Mouse (Mus musculus) CH12F3 (cell line): ENCODE data around the gene Wdr13.
"Not testable (repeated sequence)": the region's sequence is repeated elsewhere in the genome, so short reads cannot be mapped to it uniquely, and the experiment has no call there.

Experiments
- in situ Hi-C: fragments of 300-500 bp; cut with MboI; formaldehyde crosslinking; loops from 2 replicates; pipeline ENCODE4 v1.14.3; 2020; ENCODE audit warnings: low sequenced_read_pairs

Wdr13 gene

DNA sequence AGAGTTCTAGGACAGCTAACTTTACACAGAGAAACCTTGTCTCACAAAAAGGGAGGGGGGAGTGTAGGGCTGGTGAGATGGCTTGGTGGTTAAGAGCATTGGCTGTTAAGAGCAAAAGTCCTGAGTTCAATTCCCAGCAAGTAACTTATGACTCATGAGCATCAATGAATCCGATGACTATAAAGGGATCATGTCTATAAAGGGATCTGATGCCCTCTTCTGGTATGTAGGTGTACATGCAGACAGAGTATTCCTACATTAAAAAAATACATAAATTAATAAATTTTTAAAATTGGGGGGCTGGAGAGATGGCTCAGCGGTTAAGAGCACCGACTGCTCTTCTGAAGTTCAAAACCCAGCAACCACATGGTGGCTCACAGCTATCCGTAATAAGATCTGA lies 17.4 kb downstream of the Wdr13 start:
- in situ Hi-C loops: loop anchor here (25.0 kb wide), 1 partner anchor 203 kb away; the partner anchor contains the start of genes Gm10490, Gm10491 and Pcsk1n

DNA sequence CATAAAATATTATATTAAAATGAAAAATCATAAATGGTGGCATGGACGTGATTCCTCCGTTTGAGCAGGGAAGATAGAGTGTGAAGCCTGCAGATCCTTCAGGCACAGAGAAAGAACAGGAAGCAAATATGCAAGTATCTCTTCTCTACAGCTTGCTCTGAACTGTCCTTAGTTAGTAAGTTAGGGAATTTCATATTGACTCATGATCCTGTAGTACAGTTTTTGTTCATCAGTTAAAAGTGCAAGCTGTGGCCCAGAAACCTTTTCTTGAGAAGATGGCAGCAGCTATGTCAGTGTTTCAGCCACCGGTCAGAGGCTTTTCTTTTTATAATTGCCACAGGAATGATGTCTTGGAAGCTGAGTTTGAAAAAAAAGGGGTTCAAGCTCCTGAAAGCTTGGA lies 27.7 kb downstream of the Wdr13 start:
- in situ Hi-C loops: loop anchor here (25.0 kb wide), 1 partner anchor 193 kb away; the partner anchor contains the start of genes Gm10490, Gm10491 and Pcsk1n

DNA sequence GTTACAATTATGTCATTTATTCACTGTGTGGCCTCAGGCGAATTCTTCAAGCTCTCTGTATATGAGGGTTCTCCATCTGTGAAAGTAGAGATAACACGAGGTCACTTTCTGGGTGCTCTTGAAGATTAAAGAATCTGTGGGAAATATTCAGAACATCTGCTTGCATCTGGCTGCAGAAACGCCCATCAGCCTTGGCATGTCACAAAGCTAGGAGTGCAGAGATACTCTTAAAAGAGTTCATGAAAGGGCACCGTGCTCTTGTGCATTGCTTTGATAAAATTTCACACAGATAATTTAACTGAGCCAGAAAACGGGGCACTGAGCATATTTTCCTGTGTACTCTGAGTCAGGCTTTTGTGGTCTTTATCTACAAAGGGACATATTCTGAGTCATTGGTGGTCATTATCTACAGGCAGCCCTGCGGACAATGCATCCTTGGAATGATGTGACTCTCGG lies 30.5 kb downstream of the Wdr13 start:
- in situ Hi-C loops: loop anchor here (25.0 kb wide), 1 partner anchor 190 kb away; the partner anchor contains the start of genes Gm10490, Gm10491 and Pcsk1n

DNA sequence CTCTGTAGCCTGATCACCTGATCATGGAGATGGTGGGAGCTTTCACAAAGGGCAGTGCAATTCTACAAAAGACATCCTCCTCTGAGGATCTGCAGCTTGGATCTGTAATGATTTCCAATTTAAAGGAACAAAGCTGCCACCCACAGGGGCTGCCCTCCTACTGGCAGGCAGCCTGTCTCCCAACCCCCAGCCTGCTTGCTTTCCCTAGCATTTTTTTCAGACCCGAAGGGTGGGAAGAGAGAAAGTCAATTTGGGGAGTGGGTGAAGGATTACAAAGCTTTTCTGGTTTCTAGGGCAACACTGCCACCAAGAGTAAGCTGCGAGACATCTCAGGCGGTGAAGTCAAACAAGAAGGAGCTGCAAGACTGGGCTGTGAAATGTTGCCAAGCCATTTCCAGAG lies 31.7 kb downstream of the Wdr13 start:
- in situ Hi-C loops: loop anchor here (25.0 kb wide), 1 partner anchor 189 kb away; the partner anchor contains the start of genes Gm10490, Gm10491 and Pcsk1n

DNA sequence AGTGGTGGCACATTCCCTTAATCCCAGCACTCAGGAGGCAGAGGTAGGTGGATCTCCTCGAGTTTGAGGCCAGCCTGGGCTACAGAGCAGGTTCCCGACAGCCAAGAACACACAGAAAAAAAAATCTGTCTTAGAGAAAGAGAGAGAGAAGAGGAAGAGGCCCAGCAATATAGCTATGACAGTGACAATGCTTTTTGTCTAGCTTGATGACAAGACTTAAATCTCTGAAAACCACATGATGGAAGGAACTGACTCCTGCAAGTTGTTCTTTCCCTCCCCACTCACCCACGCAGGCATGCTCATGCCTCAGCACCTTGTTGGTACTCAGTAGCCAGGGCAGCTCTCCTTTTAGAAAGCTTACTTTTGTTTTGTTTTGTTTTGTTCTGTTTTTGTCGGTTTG lies 33.3 kb downstream of the Wdr13 start:
- in situ Hi-C loops: no loop called here

DNA sequence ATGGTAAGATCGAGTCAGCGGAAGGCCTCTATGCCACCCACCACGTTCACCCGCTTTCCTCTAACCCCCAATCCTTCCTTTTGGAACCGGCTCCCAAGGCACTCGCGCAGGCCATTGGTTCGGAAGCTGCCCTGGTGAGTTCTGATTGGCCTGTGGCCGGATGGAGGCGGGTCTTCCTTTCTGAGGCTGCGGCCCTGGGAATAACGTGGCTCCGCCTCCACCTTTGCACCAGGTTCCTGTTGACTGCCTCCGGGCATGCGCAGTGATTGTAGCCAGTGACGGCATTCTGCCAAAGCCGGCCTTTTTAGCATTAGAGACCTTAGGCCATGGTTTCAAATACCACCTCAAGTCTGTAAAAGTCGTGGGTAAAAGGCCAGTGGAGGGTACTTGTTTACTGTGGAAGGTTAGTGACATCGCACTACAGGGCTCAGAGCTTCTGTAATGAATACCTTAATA lies 35.9 kb downstream of the Wdr13 start:
- in situ Hi-C loops: no loop called here

DNA sequence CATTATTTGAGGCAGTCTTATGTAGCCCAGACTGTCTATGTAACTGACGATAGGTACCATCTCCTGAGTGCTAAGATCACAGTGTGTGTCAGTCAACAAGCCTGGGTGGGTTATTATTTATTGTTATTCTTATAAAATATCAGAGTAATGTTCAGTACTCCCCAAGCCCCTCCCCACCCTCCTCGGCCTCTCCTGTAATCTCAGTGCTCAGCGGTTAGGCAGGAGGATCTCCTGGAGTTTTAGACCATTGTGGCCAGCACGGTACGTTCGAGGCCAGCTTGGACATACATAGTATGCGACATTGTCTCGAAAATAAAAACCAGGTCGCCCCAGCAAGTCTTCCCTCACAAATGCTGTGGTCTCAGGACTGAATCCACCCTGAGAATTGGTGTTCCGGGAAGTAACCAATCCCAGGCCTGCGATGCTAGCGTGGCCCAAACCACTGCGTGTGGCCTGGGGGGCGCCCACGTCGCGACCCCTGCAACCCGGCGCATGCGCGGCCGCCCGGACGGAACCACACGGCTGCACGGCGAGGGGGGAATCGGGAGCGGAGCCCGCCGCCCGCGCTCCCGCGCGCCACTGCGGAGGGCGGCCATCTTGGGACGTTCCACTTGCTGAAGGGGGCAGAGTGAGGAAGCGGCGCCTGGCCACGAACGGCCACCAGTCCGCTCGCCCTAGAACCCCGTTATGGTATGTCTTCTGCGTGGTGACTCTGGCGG lies 36.5 kb downstream of the Wdr13 start:
- in situ Hi-C loops: not testable (repeated sequence)

DNA sequence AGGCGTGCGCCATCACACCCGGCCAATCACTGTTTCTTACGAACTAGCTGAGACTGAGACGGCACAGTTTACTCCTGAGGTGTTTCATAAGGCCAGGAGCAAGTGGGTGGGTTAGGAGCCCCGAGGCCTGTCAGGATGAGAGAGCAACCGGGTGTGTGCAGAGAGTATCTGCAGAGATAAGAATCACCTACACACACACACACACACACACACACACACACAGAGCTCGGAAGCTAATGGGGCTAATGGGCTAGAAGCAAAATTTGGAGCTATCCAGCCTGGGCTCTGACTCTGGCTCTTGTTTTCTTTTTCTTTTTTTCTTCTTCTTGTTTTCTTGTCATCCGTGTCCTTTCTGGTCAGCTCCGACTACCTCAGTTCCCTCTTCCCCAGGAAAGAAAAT lies 37.1 kb downstream of the Wdr13 start:
- in situ Hi-C loops: no loop called here

DNA sequence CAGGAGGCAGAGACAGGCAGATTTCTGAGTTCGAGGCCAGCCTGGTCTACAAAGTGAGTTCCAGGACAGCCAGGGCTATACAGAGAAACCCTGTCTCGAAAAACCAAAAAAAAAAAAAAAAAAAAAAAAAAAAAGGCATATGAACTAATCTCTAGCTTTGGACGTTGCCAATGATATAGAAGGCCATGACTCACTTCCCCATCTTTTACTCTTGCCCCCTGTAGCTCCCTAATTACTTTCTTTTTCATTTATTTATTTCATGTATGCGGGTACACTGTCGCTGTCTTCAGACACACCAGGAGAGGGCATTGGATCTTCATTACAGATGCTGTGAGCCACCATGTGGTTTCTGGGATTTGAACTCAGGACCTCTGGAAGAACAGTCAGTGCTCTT lies 41.7 kb downstream of the Wdr13 start:
- in situ Hi-C loops: not testable (repeated sequence)

DNA sequence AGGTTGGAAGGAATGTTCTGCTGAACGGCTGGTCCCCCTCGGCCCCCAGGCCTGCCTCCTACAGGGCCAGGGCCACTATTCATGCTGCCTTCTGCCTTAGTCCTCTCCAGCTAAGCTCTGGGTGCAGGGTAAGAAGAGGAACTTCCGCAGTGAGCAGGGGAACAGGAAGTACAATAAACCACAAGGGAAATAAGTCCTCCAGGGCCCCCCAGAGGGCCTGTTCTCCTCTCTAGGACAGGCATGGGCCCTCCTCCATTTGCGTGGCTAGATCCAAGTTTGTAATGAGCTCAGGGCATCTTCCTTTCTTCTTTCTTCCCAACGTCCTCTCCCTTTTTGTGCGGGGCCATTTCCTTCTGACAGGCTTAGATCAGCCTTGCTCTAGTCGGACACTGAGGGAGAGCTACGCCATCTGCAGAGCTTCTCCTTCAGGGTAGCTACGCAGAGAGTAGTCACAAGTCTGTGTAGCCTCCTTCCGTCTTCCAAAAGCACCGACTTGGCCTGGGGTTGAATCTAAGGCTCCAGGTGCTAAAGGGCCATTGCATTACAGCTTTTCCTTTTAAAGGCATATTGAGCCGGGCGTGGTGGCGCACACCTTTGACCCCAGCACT lies 42.2 kb downstream of the Wdr13 start, which contains the start of gene Was:
Gene Was (minus strand): TSS at position 153 of the 608 bp plus-strand sequence.
- in situ Hi-C loops: no loop called here

DNA sequence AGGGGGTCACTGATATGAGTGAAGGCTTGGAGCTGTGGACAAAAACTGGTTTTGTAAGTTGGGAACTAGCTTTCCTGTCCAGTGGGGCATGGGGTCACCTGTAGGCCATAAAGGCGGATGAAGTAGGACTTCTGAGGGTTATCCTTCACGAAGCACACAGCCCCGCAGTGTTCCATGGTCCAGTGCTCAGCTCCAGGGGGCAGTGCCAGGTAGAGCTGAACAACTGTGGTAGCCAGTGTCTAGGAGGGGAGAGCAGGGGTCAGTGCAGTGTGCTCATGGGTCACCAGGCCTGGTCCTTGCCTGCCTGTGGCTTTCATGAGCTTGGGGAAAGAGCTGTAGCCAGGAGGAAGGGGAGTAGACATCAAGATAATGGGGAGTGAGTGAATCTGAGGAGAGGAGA lies 42.9 kb downstream of the Wdr13 start:
- in situ Hi-C loops: no loop called here

DNA sequence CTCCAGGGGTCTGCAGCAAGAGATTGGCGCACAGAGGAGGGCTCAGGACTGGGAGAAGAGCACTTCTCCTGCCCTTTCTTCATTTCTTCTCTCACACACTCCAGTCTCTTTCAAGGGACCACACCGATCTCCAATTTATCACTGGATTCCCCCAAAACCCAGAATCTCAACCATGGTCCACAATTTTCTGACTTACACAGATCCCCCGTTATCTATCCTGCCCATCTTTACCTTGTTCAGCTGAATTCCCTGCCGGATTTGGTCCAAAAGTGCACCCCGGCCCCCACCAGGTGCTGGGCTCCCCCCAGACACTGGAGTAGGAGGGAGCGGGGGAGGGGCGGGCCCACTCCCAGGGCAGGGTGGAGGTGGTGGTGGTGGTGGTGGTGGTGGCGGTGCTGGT lies 47.1 kb downstream of the Wdr13 start:
- in situ Hi-C loops: no loop called here

DNA sequence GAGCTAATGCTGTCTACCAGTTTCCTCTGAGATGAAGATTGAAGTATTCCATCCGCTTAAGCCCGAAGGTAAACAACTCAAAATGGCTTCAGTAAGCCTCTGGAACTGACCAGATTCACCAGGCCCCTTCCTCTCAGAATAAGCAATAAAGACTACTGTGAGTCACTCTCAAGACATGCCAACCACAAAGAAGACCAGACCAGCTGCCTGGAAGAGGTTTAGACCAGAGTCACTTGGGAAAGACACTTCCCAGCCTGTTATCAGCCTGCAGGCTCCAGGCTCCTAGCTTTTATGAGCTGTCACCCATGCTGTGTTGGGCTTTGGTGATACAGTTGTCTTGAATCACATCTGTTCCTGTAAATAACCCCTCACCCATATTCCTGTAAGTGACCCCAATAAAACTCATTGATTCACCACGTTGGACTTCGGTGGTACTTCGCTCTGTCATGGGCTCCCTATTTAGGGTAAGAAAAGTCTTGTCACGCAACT lies 47.9 kb downstream of the Wdr13 start:
- in situ Hi-C loops: no loop called here

DNA sequence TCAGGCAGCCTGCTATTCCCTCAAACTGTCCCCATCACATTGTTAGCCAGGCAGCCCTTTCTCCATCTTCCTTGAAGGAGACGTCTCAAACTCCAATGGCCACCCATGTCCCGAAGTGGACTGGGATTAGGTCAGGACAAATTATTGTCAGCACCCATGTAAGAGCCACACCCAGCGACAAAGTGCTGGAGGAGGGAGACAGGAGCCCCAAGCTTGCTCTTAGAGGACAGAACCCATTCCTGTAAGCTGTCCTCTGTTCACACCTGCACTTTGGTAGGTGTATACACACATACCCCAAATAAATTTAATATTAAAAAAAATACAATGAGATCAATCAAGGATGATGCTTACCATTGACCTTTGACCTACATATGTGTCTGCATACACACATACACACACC lies 57.6 kb downstream of the Wdr13 start:
- in situ Hi-C loops: no loop called here

DNA sequence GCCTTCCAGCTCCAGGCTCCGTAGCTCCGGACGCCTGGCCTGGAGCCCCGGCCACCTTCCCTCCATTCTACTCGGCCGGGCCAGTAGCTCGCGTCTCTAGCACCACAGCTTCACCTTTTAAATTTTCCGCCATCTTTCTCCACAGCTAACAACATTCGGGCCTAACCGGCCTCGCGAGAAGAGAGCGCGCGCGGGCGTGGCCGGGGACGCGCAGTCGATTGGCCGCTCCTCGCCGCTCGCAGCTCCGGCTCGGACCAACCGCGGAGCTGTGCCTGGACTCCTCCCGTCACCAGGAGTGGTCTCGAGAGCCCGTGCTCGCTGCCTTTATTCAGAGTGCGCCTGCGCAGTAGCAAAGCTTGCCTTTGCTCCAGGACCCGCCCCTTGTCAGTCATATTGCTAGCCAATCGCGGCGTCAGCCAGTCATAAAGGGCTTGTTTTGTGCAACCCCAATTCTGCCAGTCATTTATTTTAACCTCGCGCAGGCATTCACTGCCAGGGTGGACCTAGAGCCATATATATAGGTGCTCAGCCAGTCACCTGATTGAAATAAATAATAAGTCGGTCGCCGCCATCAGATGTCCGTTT lies 58.2 kb downstream of the Wdr13 start, which contains the start of gene Suv39h1:
Gene Suv39h1 (minus strand): TSS at position 331 of the 585 bp plus-strand sequence.
- in situ Hi-C loops: no loop called here

DNA sequence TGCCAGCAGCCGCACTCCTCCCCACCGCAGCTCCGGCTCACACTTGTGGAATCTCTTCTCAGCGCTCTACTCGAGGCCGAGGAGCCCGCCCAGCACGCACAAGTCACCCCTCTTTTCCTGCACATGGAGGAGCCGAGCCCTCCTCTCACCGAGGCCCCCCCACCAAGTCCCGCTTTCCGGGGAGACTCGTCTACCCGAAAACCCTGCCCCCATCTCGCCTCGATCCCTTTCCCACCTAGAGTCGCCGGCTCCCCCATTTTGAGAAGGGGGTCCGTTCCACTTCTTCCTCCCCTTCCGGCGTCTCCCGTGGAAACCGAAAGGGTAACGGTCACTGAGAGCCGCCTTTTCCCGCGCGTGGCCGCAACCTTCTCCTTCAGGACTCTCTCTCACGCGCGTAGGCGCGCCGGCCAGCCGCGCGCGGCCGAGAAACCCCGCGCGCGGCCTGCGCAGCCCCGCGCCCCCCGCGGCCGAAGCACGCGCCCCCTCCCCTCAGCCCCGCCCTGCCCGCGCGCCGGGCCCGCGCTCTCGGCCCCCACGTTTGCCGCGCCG lies 58.7 kb downstream of the Wdr13 start:
- in situ Hi-C loops: no loop called here
